ENCODE assay signal across 12 mouse cellular contexts in genomic region chr13:30666537-30666936, GRCm38 (mm10). TPM values are rescaled to one million over a fixed set of nuclear protein-coding genes. Genes with fewer than 3 reads are reported as not detected.
A peak's percentile ranks its signal among the peaks of the same experiment; 100 is the strongest.
DNase-seq lines count a peak whose midpoint lies in the region; ATAC-seq and TF ChIP-seq lines count a peak whose summit lies in the region.
"Had no signal": no experiment of that assay in that cellular context is flagged by ENCODE, and none has a peak within 500 bp of the region (broad histone marks: within the 10 kb centered on the region; RNA-seq: fewer than 3 reads in every experiment).

No protein-coding gene starts in this region.

- ATAC-seq in hindbrain, postnatal 0 days, result no peak
- ATAC-seq in hindbrain, embryonic 14.5 days (ENCODE audit: low FRiP score), result no peak
- ATAC-seq: Patski had no signal

- H3K4me2 ChIP-seq in hindbrain, postnatal 0 days (ENCODE audit: low read depth, low read length), result no peak overlapping the region
- no peak overlapping the region for H3K4me2 ChIP-seq in hindbrain, embryonic 14.5 days (replicated peaks)

- 83% methylated on average over 10 of the region's 10 CpGs for WGBS in hindbrain, postnatal 0 days
- 90% methylated on average over 10 of the region's 10 CpGs for WGBS in hindbrain, embryonic 14.5 days

- no peaks in the 10 kb centered on the region for H3K9me3 ChIP-seq in hindbrain, postnatal 0 days (ENCODE audit: low read length)
- no peaks in the 10 kb centered on the region for H3K9me3 ChIP-seq in hindbrain, embryonic 14.5 days (ENCODE audit: control insufficient read depth, low read length)
- H3K9me3 ChIP-seq: hindbrain, embryonic 10.5 days; midbrain, embryonic 10.5 days had no signal

- H3K9ac ChIP-seq in hindbrain, postnatal 0 days (replicated peaks; ENCODE audit: low read length), result no peak overlapping the region
- no peak overlapping the region for H3K9ac ChIP-seq in hindbrain, embryonic 14.5 days

- no peaks in the 10 kb centered on the region for H3K4me1 ChIP-seq in hindbrain, postnatal 0 days (ENCODE audit: insufficient read depth, low read length)
- H3K4me1 ChIP-seq in hindbrain, embryonic 14.5 days (replicated peaks; ENCODE audit: control insufficient read depth, insufficient read depth, low read length), result peaks cover 4% of the 10 kb centered on the region; the same call in 1 of the 2 replicates
- H3K4me1 ChIP-seq: hindbrain, embryonic 10.5 days; midbrain, embryonic 10.5 days had no signal

- no peak overlapping the region for H3K27ac ChIP-seq in hindbrain, postnatal 0 days
- H3K27ac ChIP-seq in hindbrain, embryonic 14.5 days, result no peak overlapping the region
- H3K27ac ChIP-seq: hindbrain, embryonic 10.5 days; midbrain, embryonic 10.5 days had no signal

- no peaks in the 10 kb centered on the region for H3K27me3 ChIP-seq in hindbrain, postnatal 0 days (ENCODE audit: insufficient read depth, low read length)
- H3K27me3 ChIP-seq in hindbrain, embryonic 14.5 days (ENCODE audit: control insufficient read depth, insufficient read depth, low read length), result no peaks in the 10 kb centered on the region
- H3K27me3 ChIP-seq: Patski had no signal

- H3K36me3 ChIP-seq in hindbrain, postnatal 0 days (ENCODE audit: insufficient read depth, low read length), result no peaks in the 10 kb centered on the region
- H3K36me3 ChIP-seq in hindbrain, embryonic 14.5 days (replicated peaks; ENCODE audit: control insufficient read depth, insufficient read depth), result no peaks in the 10 kb centered on the region; the same call in 1 of the 2 replicates
- H3K36me3 ChIP-seq: hindbrain, embryonic 10.5 days; midbrain, embryonic 10.5 days had no signal

- peak; percentile 9 for DNase-seq in hindbrain, postnatal 0 days (ENCODE audit: low spot score)
- DNase-seq in hindbrain, embryonic 14.5 days (ENCODE audit: low spot score), result no peak
- DNase-seq in frontal cortex, postnatal 25 days (ENCODE audit: low spot score in 2 of 2), result peak; percentile 45 to 54
- DNase-seq in layer of hippocampus, postnatal 14 days (ENCODE audit: low spot score in 2 of 2), result peak; percentile 28 to 34
- peak; percentile 62 for DNase-seq in right cerebral cortex, postnatal 14 days
- DNase-seq in testis, postnatal 14 days (ENCODE audit: low spot score), result no peak
- no peak for DNase-seq in urinary bladder, postnatal 4 days (ENCODE audit: low spot score in 2 of 2)
- no peak for DNase-seq in lung, adult 18-20 months
- DNase-seq: lung, adult 2 months had no signal

- H3K4me3 ChIP-seq in hindbrain, postnatal 0 days (ENCODE audit: low read length), result no peak overlapping the region
- H3K4me3 ChIP-seq in hindbrain, embryonic 14.5 days (replicated peaks; ENCODE audit: low read length), result no peak overlapping the region
- H3K4me3 ChIP-seq: hindbrain, embryonic 10.5 days; midbrain, embryonic 10.5 days had no signal

- TF ChIP-seq CTCF in hindbrain, postnatal 0 days (IDR thresholded peaks at IDR 0.05; ENCODE audit: low read depth), result no peak

RNA-seq across cellular contexts. Expression of gene Dusp22, which starts 6.7 kb away (rescaled TPM):
- 13.0 and 17.2 TPM in 2 replicates for total RNA-seq in hindbrain, postnatal 0 days (2014; rRNA removed)
- 29.4 and 30.1 TPM in 2 replicates for polyA plus RNA-seq in hindbrain, postnatal 0 days (2015; fragmentation: Nextera tagmentation; extraction: Ambion mirVana)
- polyA plus RNA-seq in hindbrain, embryonic 14.5 days (2014; fragmentation: Nextera tagmentation; extraction: Ambion mirVana), result 33.1 and 34.9 TPM in 2 replicates
- 10 to 100 TPM; 26.9 to 28.2 TPM for total RNA-seq in layer of hippocampus, postnatal 14 days (2021)

Comparison
In these comparisons a context has a peak if more than half of its experiments do, and no peak if none do; other contexts are left out.
1. DNase-seq: peak in hindbrain, postnatal 0 days (single experiment), frontal cortex, postnatal 25 days (2 of 2), layer of hippocampus, postnatal 14 days (2 of 2) and right cerebral cortex, postnatal 14 days (single experiment); none in hindbrain, embryonic 14.5 days (single experiment), testis, postnatal 14 days (single experiment), urinary bladder, postnatal 4 days (0 of 2) and lung, adult 18-20 months (0 of 2).